Mouse (Mus musculus) liver, embryonic 16.5 days (tissue): Measurements from ENCODE around the gene Aagab. TPM values are rescaled to one million over a fixed set of nuclear protein-coding genes. Genes with fewer than 3 reads are reported as not detected.

Experiments
- ATAC-seq: fragments of 200-750 bp; cut with Nextera tagmentation; 2 replicates; pipeline ENCODE4 v1.8.0; 2017; ENCODE audit warnings: low read depth, mild to moderate bottlenecking, moderate number of reproducible peaks, moderate library complexity
- H3K27ac ChIP-seq: fragments of 300-500 bp; sonication (generic); 2 replicates; pipeline ENCODE4 v1.5.1; 2014; ENCODE audit warnings: mild to moderate bottlenecking, low read length
- H3K27me3 ChIP-seq: fragments of 300-500 bp; sonication (generic); 2 replicates; pipeline ENCODE4 v1.6.1; 2014; ENCODE audit warnings: low read depth, low read length, mixed read lengths; ENCODE audit not compliant: control insufficient read depth, insufficient read depth
- H3K36me3 ChIP-seq: fragments of 300-500 bp; sonication (generic); 2 replicates; pipeline ENCODE4 v1.6.1; 2014; ENCODE audit warnings: mild to moderate bottlenecking; ENCODE audit not compliant: control insufficient read depth, insufficient read depth
- H3K4me1 ChIP-seq: fragments of 300-500 bp; sonication (generic); 2 replicates; pipeline ENCODE4 v1.6.1; 2014; ENCODE audit warnings: low read depth, low read length, mixed read lengths; ENCODE audit not compliant: control insufficient read depth
- H3K4me2 ChIP-seq: fragments of 300-500 bp; sonication (generic); 2 replicates; pipeline ENCODE4 v1.6.1; 2014; ENCODE audit warnings: low read depth, low read length, mixed read lengths
- H3K4me3 ChIP-seq: fragments of 300-500 bp; sonication (generic); 2 replicates; pipeline ENCODE4 v1.5.1; 2014; ENCODE audit warnings: low read depth, mild to moderate bottlenecking, low read length
- H3K9ac ChIP-seq: fragments of 300-500 bp; sonication (generic); 2 replicates; pipeline ENCODE4 v1.6.1; 2014; ENCODE audit warnings: low read depth, low read length
- H3K9me3 ChIP-seq: fragments of 300-500 bp; sonication (generic); replicated peaks from 2 replicates; pipeline ENCODE4 v1.6.1; 2016; ENCODE audit warnings: low read length; ENCODE audit not compliant: control insufficient read depth
- WGBS: fragments of 180-500 bp; shearing (Covaris S2); extraction: QIAGEN DNeasy Blood & Tissue Kit; methylation state at CpG from one replicate; pipeline ENCODE4 v1.1.7; 2014; ENCODE audit not compliant: insufficient replicate concordance; 5-methylcytosine and 5-hydroxymethylcytosine counted together
- polyA plus RNA-seq: library from polyadenylated mRNA; unstranded; fragments of >200 nt; fragmentation: Nextera tagmentation; extraction: Ambion mirVana; gene quantifications from 2 replicates; pipeline ENCODE4 v1.2.1, GENCODE M21; 2015

Aagab gene
- polyA plus RNA-seq, 1 experiment from 2014 or later: 14.2 TPM

- no peak overlapping the region for H3K9ac ChIP-seq
- no peak overlapping the region for H3K27ac ChIP-seq
- no peak overlapping the region for H3K4me3 ChIP-seq
- H3K36me3 ChIP-seq: no peaks in the 10 kb centered on the region
- WGBS: 12% methylated on average over 6 of the region's 6 CpGs
- no peaks in the 10 kb centered on the region for H3K27me3 ChIP-seq
- H3K4me1 ChIP-seq: no peaks in the 10 kb centered on the region
- H3K4me2 ChIP-seq: no peak overlapping the region
- no peak for ATAC-seq
- H3K9me3 ChIP-seq: no peaks in the 10 kb centered on the region
Measured at GRCm38 (mm10) chr9:63571895-63572294, 30.6 kb upstream of the Aagab start.

- 60% methylated on average over 7 of the region's 7 CpGs for WGBS
- no peaks in the 10 kb centered on the region for H3K4me1 ChIP-seq
- no peaks in the 10 kb centered on the region for H3K9me3 ChIP-seq
- no peak overlapping the region for H3K4me3 ChIP-seq
- no peak for ATAC-seq
- no peaks in the 10 kb centered on the region for H3K27me3 ChIP-seq
- H3K36me3 ChIP-seq: no peaks in the 10 kb centered on the region
- no peak overlapping the region for H3K9ac ChIP-seq
- H3K27ac ChIP-seq: no peak overlapping the region
- no peak overlapping the region for H3K4me2 ChIP-seq
Measured at GRCm38 (mm10) chr9:63572874-63573273, 29.6 kb upstream of the Aagab start.

DNA sequence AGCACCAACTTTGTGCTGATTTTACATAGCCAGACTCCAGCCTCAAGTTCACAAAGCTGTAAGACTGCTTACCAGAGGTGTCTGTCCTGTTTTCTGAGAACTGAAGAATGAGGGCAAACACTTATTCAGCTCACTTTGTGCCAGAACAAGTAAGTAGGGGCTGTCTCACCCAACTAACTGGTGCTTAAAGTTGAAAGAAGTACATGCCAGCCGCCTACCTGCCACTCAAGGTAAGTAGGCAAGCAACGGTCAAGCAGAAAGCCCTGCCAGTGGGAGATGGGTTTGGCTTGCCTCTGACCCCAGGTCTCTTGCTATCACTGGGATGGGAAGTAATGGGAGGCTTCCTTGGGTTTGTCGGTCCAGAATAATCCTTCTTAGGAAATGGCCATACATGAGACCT lies 25.0 kb upstream of the Aagab start:
- H3K27ac ChIP-seq: no peak overlapping the region
- WGBS: 61% methylated on average over 3 of the region's 3 CpGs
- no peaks in the 10 kb centered on the region for H3K27me3 ChIP-seq
- no peaks in the 10 kb centered on the region for H3K9me3 ChIP-seq
- H3K9ac ChIP-seq: no peak overlapping the region
- ATAC-seq: no peak
- H3K4me1 ChIP-seq: no peaks in the 10 kb centered on the region
- H3K4me3 ChIP-seq: no peak overlapping the region
- H3K4me2 ChIP-seq: no peak overlapping the region
- H3K36me3 ChIP-seq: no peaks in the 10 kb centered on the region

GRCm38 (mm10) chr9:63579644-63580043 lies 22.8 kb upstream of the Aagab start:
- Histone ChIP-seq H3K9ac (no peak overlapping the region), H3K27me3 (no peaks in the 10 kb centered on the region), H3K9me3 (no peaks in the 10 kb centered on the region), H3K27ac (no peak overlapping the region), H3K4me1 (no peaks in the 10 kb centered on the region), H3K4me2 (no peak overlapping the region), H3K36me3 (no peaks in the 10 kb centered on the region), H3K4me3 (no peak overlapping the region)
- no peak for ATAC-seq
- 72% methylated on average over 5 of the region's 5 CpGs for WGBS

GRCm38 (mm10) chr9:63580046-63580445 lies 22.4 kb upstream of the Aagab start:
- no peak overlapping the region for H3K4me2 ChIP-seq
- no peak overlapping the region for H3K9ac ChIP-seq
- no peak overlapping the region for H3K27ac ChIP-seq
- WGBS: 71% methylated on average over 2 of the region's 2 CpGs
- H3K9me3 ChIP-seq: no peaks in the 10 kb centered on the region
- no peak for ATAC-seq
- no peaks in the 10 kb centered on the region for H3K27me3 ChIP-seq
- H3K36me3 ChIP-seq: no peaks in the 10 kb centered on the region
- H3K4me3 ChIP-seq: no peak overlapping the region
- no peaks in the 10 kb centered on the region for H3K4me1 ChIP-seq

GRCm38 (mm10) chr9:63581778-63582177 lies 20.7 kb upstream of the Aagab start:
- no peaks in the 10 kb centered on the region for H3K9me3 ChIP-seq
- H3K36me3 ChIP-seq: no peaks in the 10 kb centered on the region
- H3K27me3 ChIP-seq: no peaks in the 10 kb centered on the region
- no peak overlapping the region for H3K4me3 ChIP-seq
- no peaks in the 10 kb centered on the region for H3K4me1 ChIP-seq
- no peak for ATAC-seq
- H3K4me2 ChIP-seq: no peak overlapping the region
- WGBS: 63% methylated on average over 4 of the region's 4 CpGs
- H3K27ac ChIP-seq: no peak overlapping the region
- H3K9ac ChIP-seq: no peak overlapping the region

- Histone ChIP-seq H3K4me3 (no peak overlapping the region), H3K9ac (no peak overlapping the region), H3K9me3 (no peaks in the 10 kb centered on the region), H3K36me3 (no peaks in the 10 kb centered on the region), H3K27me3 (no peaks in the 10 kb centered on the region), H3K4me1 (no peaks in the 10 kb centered on the region), H3K27ac (no peak overlapping the region), H3K4me2 (no peak overlapping the region)
- ATAC-seq: no peak
- WGBS: 71% methylated on average over 6 of the region's 6 CpGs
Measured at GRCm38 (mm10) chr9:63585251-63585650, 17.2 kb upstream of the Aagab start.

GRCm38 (mm10) chr9:63589209-63589608 lies 13.3 kb upstream of the Aagab start:
- no peak for ATAC-seq
- H3K36me3 ChIP-seq: no peaks in the 10 kb centered on the region
- no peak overlapping the region for H3K9ac ChIP-seq
- H3K27me3 ChIP-seq: no peaks in the 10 kb centered on the region
- H3K27ac ChIP-seq: no peak overlapping the region
- H3K4me1 ChIP-seq: no peaks in the 10 kb centered on the region
- H3K4me2 ChIP-seq: no peak overlapping the region
- H3K9me3 ChIP-seq: no peaks in the 10 kb centered on the region
- H3K4me3 ChIP-seq: no peak overlapping the region
- WGBS: 61% methylated on average over 6 of the region's 6 CpGs

- ATAC-seq: no peak
- Histone ChIP-seq H3K9me3 (no peaks in the 10 kb centered on the region), H3K4me2 (no peak overlapping the region), H3K4me3 (no peak overlapping the region), H3K36me3 (no peaks in the 10 kb centered on the region), H3K4me1 (no peaks in the 10 kb centered on the region), H3K27me3 (no peaks in the 10 kb centered on the region), H3K9ac (no peak overlapping the region), H3K27ac (no peak overlapping the region)
- WGBS: 80% methylated on average over 4 of the region's 4 CpGs
Measured at GRCm38 (mm10) chr9:63590592-63590991, 11.9 kb upstream of the Aagab start.
